Mouse (Mus musculus) MEL-GATA-1-ER (cell line): ENCODE measurements around the gene Rars.
"Not testable (repeated sequence)": the region's sequence is repeated elsewhere in the genome, so short reads cannot be mapped to it uniquely, and the experiment has no call there.

Source experiments
- DNase-seq: peaks from one replicate; pipeline ENCODE4 v3.0.0-alpha.2; 2012; ENCODE audit warnings: low read depth; ENCODE audit errors: extremely low read depth

Gene Rars

DNA sequence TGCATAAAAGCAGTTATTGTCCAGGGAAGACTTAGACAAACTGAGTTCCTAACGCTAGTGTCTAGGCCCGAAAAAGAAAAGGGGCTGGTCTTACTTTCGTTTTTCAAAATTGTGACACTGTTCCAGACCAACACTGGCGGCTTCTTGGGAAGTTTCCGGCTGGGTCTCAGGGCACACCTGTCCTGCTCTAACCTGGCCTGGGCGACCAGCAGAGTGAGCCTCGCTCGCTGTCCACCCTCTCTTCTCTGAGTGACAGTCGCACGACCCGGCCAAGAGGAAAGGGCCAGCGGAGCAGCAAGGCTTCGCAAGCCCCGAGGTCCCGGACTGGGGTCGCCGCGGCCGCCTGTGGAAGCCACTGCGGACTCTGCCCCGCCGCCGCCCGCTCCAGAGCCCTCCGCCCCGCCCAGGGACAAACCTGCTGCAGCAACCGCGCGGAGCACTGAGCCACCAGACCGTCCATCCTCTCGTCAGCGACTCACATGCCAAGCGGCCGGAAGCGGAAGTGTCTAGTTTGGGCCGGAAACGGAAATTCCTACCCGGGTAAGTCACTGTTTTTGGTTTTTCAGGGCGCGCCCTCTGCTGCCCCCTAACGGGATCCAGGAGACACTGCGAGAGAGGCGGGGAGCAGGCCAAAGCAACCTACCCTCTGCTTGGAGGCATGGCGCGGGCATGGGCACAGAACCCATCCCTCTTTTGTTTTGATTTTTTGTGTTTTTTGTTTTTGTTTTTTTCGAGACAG is at the start of gene Rars:
Gene Rars (minus strand): TSS at position 485 of the 739 bp plus-strand sequence.
- peak; percentile 85 for DNase-seq

DNA sequence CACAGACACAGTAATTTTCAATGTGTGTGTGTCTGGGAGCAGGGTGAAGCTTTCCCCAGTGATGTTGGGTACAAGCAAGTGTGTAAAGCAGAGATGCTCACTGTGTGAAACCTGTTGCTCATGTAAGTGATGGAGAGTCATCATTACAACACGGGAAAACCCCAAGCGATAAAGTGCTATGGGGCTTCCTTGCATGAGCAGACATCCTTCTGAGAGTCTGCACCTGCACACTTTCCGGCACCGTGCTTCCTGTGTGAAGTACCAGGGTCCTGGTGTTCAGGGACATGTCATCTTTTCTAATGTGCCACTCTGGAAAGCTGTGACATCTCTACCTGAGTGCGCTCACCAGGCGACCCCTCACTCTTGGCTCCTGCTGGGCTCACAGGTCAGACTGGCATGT is 48.5 kb upstream of the Rars start:
- DNase-seq: no peak

DNA sequence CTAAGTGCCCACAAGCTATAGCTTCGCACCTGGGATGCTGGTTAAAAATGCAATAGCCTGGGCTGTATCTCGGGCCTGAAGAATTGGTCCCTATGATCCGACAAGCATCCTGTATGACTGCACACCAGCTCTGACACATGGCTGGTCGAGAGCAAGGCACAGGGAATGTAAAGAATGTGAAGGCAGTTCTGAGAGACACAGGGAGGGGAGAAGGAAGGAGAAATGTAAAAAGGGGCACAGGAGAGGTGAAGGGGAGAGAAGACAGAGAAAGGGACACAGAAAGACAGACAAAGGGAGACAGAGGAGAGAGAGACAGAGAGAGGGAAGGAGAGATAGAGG is 44.2 kb upstream of the Rars start:
- no peak for DNase-seq

DNA sequence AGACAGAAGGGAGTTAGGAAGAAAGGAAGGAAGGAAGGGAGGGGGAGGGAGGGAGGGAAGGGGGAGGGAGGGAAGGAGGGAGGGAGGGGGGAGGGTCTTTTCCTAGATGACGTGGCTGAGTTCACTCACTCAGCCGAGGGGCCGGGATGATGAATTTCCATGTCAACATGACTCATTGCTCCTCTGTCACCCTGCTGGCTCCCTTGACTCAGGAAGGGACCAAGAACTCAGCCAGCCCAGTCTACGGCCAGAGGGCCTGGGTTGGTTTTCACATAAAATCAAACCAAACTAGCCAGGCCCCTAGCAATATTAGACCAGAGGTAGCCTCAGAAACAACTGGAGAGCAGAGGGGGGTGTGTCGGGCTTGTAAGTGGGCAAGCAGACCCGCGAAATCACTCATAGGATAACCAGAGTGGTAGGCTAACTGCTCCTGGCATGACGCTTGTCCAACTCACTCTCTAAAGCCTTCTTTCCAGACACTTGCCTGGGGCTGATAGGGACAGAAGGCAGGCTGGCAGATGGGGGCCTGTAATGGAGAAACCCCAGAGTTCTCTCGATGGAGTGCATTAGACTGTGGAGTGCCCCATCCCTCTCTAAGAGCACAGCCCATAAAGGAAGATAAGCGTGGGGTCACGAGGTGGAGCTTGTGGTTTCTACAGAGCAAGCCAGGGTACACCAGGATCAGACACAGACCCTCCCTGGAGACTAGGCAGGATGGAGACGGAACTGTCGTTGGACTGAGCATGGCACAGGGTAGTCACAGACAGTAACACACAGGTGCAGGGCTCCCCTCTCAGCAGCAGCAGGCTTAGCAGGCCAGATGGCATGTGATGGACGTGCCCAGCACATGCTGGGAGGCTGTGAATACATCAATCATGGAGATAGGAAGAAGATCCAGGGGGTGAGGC is 43.6 kb upstream of the Rars start:
- DNase-seq: no peak

DNA sequence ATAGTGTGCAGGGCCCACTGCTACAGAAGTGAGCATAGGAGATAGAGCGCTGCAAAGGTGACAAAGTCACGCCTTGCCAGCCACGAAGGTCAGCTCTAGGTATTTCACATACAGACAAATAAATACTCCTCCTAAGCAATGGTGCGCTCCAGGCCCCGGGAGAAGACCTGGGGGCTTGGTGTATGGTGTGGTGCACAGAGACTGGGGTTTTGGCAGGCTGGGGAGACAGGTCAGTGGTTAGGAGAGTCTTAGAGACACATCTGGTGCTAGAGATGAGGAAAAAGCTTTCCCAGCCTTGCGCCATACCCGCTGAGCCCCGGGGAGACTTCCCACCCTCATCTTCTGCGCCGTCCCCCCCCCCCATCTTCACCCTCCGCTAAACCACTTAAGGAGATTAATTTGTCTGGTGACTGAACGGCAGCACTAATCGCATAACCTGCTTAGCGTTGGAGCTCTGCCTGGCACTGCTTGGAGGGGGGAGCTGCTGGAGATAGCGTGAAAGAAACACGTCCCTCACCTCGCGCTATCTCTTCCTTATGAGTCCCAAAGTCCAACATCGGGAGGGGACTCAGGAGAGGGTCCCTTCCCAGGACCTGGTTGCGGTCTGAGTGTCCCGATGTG is 39.4 kb upstream of the Rars start:
- DNase-seq: no peak

DNA sequence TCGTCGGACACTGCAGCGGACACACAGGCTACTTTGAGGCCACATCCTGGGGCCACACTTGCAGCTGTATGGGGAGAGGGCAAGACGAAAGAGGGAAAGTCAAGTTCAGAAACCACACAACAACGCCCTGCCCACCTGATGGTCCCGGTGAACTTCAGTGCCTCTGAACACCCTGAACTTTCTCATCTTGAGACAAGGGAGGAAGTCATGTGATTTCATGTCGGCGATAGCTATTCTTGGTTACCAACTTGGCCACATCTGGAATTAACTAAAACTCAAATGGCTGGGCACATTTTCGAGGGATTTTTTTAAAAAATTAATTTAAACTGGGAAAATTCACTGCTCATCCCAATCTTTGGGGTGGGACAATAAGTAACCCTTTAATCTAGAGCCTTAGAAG is 36.7 kb upstream of the Rars start:
- DNase-seq: no peak

DNA sequence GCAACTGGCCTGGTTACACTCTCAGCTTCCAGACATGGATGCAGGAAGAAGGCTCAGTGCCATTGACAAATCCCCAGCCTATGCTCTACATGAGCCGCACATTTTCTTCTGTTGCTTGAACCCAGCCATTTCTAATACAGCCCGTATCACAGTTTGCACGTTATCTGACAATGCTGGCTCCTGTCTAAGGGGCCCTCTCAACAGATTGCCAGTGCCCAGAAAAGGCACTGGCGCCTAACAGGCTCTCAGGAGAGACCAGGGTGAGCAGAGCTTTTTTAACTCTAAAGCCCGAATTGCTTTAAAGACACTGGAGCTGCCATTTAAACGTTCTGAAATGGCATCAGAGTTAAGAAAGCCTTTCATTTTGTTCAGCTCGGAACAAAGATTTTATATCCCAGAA is 31.8 kb upstream of the Rars start:
- no peak for DNase-seq

DNA sequence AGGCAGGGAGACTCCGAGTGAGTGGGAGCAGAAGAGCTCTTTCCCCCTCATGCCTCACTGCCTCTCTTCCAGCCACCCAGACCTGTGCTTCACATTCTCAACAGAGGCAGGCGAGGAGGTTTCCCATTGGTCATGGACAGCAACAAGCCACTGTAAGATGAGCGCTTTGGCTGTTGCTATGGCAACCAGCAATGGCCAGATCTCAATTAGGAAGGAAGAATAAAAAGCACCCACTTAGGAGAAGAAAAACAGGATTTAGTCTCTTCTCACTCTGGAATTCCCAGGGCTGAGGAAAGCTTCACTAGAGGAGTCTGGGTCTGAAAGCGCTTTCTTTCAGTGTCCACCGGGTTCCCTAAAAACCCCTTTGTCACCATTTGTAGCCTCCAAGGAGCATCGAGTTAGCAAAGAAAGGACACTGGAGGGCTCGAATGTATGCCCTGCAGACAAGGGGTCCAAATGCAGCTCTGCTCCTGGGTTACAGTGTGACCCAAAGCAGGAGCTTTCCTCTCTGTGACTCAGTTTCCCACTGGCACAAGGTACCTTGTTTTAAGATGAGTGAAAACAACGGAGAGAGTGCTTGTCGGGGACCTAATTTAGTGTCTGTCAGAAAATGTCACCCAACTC is 30.8 kb upstream of the Rars start:
- no peak for DNase-seq

DNA sequence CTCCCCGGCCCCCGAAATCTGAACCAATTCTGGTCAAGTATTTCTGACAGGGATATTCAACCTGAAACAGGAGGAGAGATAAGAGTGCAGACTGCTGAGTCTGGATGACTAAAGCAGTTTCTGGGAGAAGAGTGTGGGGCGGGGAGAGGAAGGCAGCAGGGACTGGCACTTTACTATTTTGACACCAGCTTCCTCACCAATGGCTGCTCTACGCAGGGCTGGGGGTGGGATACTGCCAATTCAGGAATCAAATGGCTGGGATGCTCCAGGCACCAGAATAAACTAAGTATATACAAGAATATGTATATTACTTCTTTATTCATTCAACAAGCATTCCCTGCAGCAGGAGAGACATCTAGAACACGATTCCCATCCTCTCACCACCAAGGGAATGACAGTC is 29.3 kb upstream of the Rars start:
- no peak for DNase-seq

DNA sequence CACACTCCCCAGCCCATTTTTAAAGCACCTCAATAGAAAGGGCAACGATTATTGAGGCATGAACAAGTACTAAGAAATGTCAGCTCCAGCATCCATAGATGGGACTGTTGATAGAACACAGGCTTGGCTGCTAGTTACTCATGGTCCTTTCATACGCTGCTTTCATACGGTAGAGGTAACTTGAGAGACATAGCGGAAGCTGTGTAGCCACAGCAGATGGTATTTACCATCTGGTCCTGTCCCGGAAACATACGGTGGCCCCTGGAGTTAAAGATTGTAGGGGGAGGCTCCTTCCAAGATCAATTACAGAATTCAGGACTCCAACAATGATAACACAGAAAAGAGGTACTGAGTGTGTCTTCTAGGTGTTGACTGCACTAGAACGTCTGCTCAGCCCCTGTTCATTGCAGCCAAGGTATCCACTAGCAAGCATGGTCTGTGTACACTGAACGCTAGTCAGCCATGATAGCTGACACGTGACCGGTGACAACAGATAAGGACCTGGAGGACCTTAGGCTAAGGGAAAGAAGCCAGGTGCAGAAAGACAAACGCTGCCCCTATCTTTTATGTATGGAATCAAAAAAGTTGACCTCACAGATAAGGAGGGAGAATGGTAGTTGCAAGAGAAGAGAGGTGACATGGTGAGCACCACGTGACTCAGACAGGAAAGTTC is 23.2 kb upstream of the Rars start:
- DNase-seq: no peak

DNA sequence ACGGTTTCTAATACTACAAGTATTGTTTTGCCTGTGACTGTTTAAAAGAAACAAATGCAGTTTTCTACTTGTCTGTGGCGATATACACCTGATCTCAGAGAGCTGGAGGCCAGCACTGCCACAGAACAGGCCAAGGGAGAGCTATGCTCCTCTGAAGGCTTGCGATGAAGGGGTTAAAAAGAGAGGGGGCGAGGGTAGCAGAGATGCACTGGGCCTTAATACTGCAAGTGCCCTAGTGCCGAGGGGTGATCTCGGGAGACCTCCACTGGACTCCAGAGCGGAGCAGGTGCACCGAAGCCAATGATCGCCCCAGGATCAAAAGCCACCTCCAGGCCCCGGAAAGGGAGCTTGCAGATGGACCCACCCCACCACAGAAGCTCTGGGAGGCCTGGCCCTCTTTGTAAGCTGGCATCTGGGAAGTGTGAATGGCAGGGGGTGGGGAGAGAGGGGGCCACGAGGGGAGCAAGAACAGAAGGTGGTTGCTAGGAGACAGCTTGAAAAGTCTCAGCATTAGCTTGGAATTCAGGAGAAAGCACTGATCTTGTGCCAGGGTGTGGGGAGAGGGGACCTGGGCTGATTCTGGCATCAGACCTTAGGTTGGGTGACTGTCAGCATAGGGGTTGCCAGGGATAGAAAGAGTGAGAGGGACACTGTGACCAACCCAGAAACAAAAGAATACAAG is 22.2 kb upstream of the Rars start:
- no peak for DNase-seq

DNA sequence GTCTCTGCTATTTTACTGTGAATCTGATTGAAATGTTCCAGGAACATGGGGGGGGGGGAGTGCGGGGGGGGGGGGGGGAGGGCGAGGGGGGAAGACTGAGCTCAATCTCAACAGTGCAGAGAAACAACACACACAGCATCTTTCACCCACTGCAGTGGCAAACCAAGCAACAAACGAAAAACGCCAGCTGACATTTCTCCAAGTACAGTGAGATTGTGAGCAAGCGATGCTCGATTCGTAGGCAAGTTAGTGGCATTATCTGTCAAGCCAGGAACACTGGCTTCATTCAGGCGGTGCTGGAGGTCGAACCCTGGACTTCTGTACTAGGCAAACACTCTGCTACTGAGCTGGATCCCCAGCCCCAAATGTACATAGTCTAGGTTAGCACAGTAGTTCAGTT is 21.3 kb upstream of the Rars start:
- DNase-seq: no peak

DNA sequence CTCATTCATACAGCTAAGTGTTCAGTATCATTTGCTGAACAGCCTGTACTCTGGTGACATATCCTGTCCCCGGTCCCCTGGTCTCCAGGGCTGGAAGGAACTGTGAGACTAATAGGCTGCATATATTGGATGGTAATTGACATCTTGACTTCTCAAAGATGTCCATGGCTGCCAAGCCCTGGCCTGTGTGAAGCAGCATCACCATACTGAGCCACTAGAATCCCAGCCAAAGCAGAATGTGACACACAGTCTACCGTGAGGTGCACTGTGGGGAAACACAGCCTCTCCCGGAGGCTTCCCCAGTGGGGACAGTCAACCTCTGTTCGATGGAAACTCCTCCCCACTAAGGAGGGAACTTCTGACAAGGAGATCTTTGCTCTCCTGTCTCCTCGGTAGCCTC is 20.6 kb upstream of the Rars start:
- DNase-seq: no peak

DNA sequence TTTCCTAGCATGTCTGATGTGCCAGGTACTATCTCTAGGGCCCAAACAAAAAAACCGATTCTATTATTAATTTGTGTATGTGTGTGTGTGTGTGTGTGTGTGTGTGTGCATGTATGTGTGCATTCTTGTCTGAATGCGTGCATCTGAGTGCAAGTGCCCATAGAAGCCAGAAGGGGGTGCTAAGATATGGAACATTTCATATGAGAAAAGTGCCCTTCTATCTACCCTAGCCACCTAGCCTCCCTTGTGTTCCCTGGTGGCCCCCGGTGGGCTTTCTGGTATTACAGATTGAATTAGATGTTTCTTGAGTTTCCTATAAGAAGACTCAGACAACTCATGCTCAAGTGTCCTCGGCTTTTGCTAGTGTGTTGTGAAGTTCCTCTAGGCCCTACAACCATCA is 19.3 kb upstream of the Rars start:
- no peak for DNase-seq

DNA sequence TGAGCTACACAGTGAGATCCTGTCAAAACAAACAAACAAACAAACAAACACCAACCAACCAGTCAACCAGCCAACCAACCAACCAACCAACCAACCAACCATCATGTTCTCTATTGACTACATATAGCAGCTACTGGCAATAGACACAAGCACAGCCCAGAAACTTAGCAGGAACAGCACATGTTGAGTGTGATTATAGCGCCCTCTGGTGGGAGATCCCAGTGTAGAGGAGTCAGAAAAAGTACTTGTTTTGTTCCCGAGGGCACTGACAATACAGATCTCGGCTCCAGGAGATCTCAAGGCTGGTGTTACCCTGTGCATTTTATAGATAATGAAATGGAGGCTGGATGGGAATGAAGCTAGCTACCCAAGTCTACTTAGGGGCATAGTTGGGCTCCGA is 18.4 kb upstream of the Rars start:
- DNase-seq: no peak

DNA sequence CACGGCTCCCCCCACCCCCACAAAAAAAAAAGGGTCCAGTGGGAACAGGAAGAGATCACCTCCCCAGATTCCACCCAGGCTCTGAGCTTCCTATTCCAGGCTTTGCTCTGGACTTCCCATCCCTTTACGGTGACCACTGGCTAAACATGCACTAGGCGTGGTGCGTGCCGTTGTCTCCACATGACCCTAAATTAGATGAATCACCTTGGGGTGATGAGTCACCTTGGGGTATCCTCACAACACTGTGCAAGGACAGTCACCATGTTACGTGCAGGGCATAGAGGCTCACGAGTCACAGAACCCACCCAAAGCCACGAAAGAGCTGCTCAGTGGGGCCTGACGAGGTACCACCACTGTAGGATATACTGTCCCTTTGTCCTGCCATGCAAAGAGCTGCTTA is 10.0 kb upstream of the Rars start:
- no peak for DNase-seq

DNA sequence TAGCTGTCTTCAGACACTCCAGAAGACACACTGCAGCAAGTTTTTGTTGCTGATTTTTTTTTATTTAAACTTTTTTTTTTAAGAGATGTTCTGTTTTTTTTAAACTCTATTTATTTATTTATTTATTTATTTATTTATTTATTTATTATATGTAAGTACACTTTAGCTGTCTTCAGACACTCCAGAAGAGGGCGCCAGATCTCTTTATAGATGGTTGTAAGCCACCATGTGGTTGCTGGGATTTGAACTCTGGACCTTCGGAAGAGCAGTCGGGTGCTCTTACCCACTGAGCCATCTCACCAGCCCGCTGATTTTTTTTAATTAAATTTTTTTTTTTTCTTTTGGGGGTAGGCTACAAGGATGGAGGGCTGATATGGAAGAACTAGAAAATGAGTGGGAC is 8.3 kb upstream of the Rars start:
- not testable (repeated sequence) for DNase-seq

DNA sequence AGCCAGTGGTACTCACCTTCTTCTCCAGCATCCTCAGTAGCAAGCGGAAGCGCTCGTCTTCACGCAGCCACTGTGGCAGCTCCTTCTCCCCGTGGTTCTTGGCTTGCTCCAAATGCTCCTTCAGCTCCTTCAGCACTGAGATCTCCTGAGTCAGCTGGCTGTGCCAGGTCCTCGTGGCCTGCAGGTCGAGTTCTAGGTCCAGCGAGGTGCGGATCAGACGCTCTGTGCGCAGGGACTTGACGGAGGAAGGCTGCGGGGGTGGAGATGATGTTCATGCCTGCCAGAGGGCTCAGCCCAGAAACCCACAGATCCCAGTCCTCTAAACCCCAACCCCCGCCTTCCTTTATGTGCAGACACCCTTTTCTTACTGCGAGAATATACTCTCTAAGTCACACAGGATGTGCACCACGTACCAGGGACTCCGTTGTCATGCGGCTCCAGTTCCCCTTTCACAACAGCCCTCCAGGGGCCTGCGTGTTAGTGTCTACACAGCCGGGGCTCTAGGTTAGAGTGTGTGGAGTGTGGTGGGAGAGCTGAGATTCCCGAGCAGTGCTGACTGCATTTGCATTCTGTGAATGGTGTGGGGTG is 7.5 kb upstream of the Rars start:
- DNase-seq: no peak

DNA sequence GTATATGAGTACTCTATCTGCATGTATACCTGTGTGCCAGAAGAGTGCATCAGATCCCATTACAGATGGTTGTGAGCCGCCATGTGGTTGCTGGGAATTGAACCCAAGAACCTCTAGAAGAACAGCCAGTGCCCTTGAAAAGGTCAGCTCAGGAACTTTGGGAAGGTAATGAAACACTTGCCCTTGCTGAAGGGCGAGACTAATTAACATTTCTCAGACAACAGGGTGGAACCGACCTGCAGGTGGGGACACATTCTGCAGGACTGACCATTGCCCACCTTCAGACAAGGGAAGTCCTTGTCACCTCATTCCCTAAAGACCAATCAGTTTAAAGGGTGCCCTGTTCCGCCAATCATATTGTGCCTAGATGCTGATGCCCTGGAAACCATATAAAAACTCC is 6.5 kb upstream of the Rars start:
- DNase-seq: not testable (repeated sequence)

DNA sequence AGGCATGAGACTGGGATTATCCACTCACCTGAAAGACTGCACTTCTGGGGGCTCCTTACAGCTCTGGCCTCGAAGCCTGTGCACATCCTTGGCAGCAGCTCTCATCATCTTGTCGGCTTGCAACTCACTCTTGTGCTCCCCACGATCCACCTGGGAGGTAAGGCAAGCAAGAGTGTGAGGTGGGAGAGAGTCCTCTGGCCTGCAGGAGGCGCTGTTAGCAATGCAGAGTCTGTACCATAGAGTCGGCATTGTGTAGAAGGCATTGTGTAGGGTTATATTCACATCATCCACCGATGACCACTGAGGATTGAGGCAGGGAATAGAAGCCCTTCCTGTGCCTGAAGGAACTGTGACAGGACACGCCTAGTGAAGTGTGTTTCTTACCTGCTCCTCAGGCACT is 6.0 kb upstream of the Rars start:
- no peak for DNase-seq
